Mouse (Mus musculus) mesoderm, embryonic 11.5 days (tissue): Measurements from ENCODE around the gene Cend1.
"Not testable (repeated sequence)": the region's sequence is repeated elsewhere in the genome, so short reads cannot be mapped to it uniquely, and the experiment has no call there.

Experiments used
- DNase-seq: peaks from one replicate; pipeline ENCODE4 v3.0.0-alpha.2; 2012; ENCODE audit warnings: low read depth, low spot score

The Cend1 gene

GRCm38 (mm10) chr7:141430585-141431240, 1.4 kb upstream of the Cend1 start:
- DNase-seq, result no peak

DNA sequence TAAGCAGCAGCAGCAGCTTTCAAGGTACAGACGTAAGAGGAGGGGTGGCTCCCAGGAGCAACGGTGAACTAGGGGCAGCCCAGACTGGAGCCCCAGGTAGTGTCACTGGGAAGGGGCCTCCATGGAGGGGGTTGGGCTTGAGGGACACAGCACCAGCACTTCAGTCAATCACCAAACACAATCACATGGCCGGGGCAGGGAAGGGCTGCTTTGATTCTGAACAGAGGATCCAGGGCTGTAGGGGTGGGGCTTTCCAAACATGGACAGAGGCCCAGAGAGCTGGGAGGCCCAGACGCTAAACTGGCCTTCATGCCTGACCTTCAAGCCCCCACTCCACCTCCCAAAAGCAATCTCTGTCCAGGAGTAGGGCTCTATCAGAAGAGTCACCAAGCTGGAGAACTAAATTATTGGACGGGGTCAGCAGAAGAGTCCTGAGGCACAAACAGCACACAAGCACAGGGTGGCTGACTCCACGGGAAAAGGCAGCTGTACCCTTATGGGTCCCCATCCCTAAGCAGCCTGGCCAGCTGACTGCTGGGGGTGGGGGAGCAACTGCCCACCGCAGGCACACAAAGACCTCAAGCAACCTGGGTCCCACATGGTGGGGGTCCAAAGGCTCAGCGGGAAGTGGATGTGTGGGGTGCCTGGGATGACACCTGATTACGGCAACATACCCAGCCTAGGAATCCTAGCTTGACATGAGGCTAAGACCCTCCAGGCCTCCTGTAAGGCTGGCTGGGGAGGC, 721 bp upstream of the Cend1 start:
- no peak for DNase-seq

DNA sequence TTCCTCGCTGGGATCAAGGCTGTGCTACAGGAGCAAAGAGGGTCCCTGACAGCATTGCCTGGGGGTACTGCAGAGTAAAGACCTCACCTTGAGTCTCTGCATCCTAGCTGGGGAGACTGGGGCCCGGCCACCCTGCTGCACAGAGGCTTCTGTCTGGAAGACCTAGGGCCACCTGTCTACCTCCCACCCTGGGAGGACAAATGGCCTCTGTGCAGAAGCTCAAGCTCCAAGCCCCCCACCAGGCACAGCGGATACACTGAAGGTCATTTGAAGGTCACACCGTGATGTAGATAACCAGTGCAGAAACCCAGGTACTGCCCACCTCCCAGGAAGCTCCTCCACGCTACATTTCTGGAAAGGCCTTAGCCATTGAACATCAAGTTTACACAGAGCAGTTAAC, 590 bp downstream of the Cend1 start:
- no peak for DNase-seq

- DNase-seq, result no peak
These were observed 2.2 kb downstream of the Cend1 start for GRCm38 (mm10) chr7:141426948-141427730.

- DNase-seq, result no peak
These were observed 5.5 kb downstream of the Cend1 start for GRCm38 (mm10) chr7:141423811-141424210.

DNA sequence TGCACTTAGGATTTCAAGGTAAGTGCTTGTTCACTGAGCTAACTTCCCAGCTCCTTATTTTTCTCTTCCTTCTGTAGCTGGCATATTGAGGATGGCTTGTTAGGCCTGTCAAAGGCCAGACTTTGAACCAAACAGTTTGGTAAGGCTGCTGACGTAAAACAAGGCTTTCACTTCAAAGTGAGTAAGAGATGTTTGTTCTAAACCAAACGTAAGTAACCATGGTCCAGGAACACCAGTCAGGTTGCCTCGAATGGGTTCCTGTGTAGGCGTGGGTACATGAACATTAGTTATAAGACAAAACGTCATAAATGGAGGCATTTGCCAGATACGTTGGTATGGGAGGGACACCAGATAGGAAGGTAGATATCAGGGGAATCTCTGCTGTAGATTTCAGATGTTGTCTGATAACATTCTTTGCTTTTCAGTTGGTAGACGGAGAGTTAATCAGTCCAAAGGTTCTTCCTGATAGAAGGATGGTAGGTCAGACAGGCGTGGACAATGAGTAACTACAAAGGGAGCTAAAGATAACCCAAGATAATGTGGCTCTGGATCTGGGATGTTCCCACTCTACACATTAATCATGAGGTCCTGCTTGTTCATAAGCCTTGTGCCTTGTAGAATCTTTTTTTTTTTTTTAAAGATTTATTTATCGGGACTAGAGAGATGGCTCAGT, 9.1 kb downstream of the Cend1 start:
- DNase-seq, result no peak

DNA sequence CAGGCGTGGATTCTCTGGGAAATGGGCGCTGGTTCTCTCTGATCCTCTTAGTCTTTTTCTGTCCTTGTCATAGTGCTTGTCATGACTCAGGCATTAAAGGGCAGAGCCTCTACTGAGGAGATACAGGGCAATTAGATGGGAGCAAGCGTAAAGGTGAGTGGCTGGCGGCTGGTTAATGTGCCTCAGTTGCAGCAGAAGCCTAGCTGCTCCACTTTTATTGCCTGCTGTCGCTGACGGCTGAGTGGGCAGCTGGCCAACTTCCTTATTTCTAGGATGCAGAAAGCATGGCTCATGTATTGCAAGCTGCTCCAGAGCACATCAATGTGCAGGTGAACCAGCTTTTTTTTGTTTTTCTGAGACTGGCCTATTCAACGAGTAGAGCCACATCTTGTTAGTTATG, 10.3 kb downstream of the Cend1 start:
- DNase-seq, result no peak

- DNase-seq, result no peak
These were observed 11.3 kb downstream of the Cend1 start for GRCm38 (mm10) chr7:141417731-141418681.

DNA sequence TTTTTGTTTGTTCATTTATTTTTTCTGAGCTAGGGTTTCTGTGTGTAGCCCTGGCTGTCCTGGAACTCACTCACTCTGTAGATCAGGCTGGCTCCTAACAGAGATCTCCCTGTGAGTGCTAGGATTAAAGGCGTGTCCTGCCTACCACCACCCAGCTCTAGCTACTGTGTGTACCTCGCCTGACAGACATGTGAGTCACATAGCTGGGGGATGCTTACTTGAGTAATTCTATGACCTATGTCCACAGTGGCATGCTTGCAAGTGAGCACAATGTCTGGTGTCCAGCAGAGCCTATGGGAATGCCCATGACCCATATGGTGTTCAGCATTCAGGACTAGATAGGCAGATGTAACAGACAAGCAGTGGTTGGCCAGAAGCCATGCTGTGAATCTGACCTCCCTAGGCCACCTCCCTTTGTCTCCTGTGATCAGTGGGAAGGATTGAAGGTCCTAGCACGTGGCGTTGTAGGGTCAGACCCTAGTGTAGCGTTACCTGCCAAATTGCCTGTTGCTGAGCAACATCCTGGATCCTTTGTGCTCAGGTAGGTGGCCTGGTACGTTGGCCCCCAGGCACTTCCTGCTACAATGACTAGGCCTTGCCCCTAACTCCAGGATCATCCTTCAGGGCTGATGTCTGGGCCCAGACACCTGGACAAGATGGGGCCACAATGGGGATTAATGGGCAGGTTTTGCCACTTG, 13.0 kb downstream of the Cend1 start:
- no peak for DNase-seq

DNA sequence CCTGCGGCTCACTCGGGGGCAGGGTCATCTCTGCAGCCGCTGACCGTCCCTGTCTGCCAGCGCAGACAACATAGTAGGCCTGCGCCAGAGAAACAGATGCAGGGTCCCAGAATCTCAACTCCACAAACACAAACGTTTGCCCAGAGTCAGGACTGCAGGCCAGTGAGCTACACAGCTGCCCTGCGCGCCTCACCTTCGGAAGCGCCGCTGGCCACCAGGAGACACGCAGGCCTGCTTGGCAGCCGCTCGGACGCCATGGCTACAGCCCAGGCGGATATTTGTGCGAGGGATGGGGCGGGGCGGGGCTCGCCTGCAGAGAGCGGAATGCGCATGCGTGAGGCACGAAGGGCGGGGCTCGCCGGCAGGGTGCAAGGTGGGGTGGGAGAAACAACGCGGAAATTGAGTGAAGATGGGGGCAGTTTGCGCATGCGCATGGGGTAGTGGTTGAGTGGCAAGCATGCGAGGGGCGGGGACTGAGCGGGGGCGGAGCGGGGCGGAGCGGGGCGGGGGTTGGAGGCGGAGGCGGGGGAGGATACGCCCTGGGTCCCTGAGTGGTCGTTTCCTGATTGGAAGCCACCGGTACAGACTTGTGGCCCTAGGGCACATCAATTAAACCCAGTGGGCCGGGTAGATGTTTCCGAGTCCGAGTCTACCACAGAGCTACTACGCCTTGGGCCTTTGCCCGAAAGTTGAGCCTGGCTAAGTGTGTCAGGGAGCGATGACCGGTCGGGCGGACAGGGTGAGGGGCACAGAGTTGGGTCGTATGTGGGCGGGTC, 15.3 kb downstream of the Cend1 start, which contains the start of gene Gatd1:
TSS of gene Gatd1 (minus strand) at position 328 of the 776 bp plus-strand sequence.
- peak; percentile 100 for DNase-seq

- DNase-seq, result no peak
These were observed 16.0 kb downstream of the Cend1 start for GRCm38 (mm10) chr7:141413331-141413730.

DNA sequence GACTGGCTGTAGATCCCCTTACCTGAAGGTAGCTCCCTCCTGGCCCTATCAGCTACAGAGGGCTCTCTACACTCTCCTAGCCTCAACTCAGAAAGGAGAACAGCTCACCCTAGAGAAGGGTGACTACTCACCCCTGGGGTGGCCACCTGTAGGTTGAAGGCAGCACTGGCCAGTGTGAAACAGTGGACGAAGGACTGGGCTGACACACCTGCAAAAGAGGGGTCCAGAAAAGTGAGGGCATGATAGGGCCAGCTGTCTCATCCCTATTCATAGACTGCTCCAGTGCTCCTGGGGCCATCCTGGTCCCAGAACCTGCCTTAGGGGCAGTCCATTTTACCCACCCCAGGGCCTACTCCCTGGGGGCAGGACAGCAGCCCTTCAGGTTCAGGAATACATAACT, 17.6 kb downstream of the Cend1 start:
- no peak for DNase-seq

GRCm38 (mm10) chr7:141410631-141411030, 18.7 kb downstream of the Cend1 start:
- no peak for DNase-seq

- DNase-seq, result peak; percentile 85
These were observed 20.5 kb downstream of the Cend1 start for GRCm38 (mm10) chr7:141408833-141409232.

GRCm38 (mm10) chr7:141407670-141408069, 21.6 kb downstream of the Cend1 start:
- DNase-seq, result not testable (repeated sequence)

- no peak for DNase-seq
These were observed 23.8 kb downstream of the Cend1 start for GRCm38 (mm10) chr7:141405466-141405865.

DNA sequence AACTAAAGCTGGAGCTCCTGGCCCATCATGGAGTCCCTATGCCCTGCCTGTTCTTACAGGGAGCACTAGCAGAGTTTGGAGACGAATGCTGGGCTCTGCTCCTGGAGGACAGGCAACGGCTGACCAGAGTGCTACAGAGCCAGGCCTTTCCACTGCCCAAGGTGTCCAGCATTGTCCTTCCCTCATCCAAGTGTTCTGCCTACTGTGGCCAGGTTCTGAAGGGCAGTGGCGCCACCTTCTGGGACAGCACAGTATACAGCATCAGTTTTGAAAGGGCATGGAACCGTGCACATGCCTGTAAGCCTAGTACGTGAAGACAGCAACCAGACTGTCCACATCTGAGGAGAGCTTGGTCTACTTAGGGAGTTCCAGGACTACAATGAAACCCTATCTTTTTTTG, 26.0 kb downstream of the Cend1 start:
- DNase-seq, result peak; percentile 62

DNA sequence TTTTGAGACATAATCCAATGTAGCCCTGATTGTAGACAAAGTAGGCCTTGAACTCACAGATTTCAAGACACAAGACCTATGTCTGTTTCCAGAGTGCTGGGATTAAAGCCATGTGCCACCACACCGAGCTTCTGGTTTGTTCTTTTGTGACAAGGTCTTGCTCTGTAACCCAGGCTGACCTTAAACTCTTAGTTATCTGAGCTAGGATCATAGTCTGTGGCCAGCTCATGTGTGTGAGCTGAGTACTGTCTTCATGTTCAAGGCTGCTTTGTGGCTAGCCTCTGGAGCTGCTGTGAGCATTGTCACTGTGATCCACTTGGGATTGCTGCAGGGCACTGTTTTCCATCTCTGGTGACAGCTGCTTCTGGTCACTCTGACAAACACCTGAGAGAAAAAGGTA, 33.9 kb downstream of the Cend1 start:
- no peak for DNase-seq

DNA sequence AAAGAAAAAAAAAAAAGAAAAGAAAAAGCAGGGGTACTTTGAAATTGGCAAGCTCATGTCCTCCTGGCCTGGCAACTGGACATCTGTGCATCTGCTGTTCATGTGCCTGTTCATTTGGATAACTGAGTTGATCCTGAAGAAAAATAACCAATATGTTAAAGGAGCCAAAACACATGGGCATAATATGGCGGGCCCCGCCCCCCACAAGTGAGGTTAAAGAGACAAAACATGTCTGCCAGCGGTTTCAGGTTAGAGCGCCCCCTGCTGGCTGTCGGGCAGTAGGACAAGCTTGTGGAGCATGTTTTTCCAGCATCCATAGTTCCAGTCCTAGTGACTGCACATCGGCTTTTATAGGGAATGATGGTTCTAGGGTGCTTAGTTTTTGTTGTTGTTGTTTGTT, 34.5 kb downstream of the Cend1 start:
- DNase-seq, result peak; percentile 80
